Mouse (Mus musculus) CD4-positive, CD25-positive, alpha-beta regulatory T cell, adult 2 months (primary cell): ENCODE results near the gene Hip1r.
A peak's percentile ranks its signal among the peaks of the same experiment; 100 is the strongest.

ENCODE experiments used
- DNase-seq: peaks from one replicate; pipeline ENCODE4 v3.0.0-alpha.2; 2012; ENCODE audit warnings: low read depth, low spot score

Hip1r gene

GRCm38 (mm10) chr5:124016291-124016821 lies 42.9 kb downstream of the Hip1r start:
- DNase-seq: no peak

- DNase-seq: no peak
Measured at GRCm38 (mm10) chr5:124017941-124018340, 44.5 kb downstream of the Hip1r start.

GRCm38 (mm10) chr5:124018651-124019050 lies 45.2 kb downstream of the Hip1r start:
- no peak for DNase-seq

GRCm38 (mm10) chr5:124019348-124020216 lies 46.2 kb downstream of the Hip1r start:
- DNase-seq: peak; percentile 70

DNA sequence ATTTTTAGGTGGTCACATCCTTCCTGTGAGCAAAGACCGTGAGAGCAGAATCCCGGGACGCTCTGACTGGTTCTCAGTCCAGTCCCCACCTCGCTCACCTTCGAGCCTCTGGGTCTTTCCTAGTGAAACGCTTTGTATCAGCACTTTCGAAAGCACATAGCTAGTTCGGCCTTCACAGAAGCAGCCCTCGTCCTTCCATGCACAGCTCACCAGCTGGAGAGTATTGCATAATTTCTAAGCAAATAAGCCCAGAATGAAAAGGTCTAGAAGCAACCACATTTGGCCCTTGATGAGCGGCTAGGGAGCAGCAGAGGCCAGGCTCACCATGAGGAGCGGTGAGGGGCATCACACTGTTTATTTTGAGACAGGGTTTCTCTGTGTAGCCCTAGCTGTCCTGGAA lies 47.7 kb downstream of the Hip1r start:
- DNase-seq: no peak

DNA sequence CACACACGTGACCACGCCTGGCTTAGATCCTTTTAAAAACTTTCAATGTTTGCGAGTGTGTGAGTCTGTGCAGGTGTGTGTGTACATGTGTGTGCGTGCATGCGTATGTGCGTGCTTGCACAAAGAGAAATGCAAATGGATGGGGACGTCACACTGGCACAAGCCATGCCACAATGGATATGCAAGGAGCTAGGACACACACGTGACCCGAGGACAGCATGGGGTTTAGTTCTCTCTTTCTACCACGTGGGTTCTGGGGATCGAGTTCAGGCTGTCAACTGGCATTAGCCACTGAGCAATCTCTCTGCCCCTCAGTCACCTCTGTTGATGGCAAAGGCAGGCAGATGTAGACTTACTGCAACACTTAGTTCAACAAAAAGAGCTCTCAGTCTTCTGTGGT lies 48.3 kb downstream of the Hip1r start:
- peak; percentile 35 for DNase-seq

DNA sequence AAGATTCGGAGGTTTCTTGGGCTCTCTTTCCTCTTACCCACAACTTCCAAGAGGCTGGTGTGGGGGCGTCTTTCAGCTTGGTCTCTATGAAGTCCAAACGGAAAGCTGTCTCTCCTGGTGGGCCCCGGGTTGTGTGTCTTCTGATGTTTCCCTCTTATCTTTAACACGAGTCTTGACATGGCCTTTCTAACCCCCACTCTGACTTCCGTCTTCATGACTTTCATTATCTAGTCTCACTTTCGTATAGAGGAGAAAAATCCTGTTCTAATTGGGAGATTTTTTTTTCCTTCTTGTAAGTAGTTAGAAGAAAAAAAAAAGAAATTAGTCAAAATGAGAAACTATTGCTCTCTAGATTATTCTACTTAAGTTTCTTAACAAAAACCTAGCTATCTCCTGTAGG lies 48.9 kb downstream of the Hip1r start:
- DNase-seq: peak; percentile 70

DNA sequence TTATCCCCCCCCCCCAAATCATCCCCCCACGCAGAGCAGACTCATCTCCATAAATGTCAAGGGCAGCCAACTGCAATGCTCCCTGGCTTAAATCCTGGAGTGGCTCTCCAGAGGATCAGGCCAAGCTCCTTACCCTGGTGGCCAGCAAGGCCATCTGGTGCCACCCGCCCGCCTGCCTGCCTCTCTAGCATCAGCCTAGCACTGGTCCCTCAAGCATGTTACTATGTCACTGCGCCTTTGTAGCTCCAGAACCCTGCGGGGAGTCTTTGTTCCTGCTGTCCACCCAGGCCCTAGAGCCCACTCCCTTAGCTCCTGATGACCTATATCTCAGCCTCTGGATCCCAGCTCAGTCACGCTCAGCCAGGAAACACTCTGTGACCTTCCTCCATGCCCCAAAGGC lies 51.2 kb downstream of the Hip1r start:
- no peak for DNase-seq

GRCm38 (mm10) chr5:124025146-124025545 lies 51.7 kb downstream of the Hip1r start:
- DNase-seq: no peak

- no peak for DNase-seq
Measured at GRCm38 (mm10) chr5:124025587-124026441, 52.4 kb downstream of the Hip1r start.

DNA sequence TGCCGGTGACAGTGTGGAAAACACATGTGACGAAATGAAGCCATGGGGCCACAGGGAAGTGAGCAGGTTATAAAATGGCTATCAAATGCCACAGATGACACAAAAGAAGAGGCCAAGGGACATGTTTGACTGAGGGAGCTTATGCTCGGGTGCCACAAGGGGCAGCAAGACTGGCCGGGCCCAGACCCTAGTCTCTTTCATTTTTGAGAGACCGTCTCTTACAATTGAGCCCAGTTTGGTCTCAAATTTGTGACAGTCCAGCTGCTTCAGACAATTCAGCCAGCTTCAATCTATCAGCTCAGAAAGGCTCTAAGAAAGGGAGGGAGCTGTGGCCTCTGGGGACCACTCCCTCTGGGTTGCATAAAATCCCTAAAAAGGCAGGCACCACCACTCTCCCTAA lies 53.1 kb downstream of the Hip1r start:
- DNase-seq: no peak

DNA sequence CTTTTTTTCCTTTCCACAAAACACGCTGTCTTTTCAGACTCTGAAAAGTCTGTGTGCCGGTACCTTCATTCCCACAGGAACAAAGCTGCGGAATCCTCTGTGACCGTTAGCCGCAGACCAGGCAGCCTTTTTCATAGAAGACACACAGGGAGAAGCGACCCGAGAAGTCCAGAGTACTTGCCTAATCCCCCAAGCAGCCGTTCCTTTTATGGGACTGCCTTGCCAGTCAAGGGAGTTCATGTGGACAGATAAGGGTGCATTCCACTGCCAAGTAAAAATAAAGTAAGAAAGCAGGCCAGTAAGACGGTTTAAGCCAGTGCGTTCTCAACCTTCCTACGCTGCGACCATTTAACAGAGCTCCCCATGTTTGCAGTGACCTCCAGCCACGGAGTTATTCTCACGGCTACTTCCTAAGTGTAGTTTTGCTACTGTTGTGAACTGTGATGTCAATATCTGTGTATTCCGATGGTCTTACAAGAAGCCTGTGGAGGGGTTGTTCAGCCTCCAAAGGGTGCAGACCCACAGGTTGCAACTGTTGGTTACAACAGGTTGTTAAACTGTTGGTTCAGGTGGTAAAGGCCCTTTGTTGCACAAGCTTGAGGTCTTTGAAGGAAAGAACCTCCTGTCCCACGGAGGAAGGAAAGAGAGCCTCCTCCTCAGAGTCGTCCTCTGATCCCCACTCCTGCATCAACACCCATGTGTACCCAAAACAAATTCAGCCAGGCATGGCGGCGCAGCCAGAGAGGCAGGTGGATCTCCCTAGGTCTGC lies 54.5 kb downstream of the Hip1r start:
- DNase-seq: no peak

DNA sequence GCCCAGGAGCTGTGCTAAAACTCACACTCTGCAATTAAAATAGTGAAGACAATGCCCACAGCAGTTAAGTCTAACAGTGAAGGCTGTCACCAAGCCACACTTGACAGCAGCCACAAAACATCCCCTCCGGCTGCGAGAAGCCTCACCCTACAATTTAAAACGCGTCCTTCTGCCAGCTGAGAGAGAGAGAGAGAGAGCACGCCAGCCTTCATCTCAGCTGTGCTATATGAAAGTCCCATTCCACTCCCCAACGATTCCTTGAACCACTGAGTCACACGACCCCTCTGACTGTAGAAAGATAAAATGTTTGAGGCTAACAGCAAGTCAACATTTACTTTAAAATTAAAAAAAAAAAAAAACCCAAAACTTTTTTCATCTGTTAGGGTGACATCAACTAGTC lies 55.3 kb downstream of the Hip1r start:
- DNase-seq: peak; percentile 62

GRCm38 (mm10) chr5:124029220-124030035 lies 56.0 kb downstream of the Hip1r start:
- DNase-seq: peak; percentile 46

GRCm38 (mm10) chr5:124030386-124031067 lies 57.1 kb downstream of the Hip1r start:
- DNase-seq: peak; percentile 58

- DNase-seq: peak; percentile 55
Measured at GRCm38 (mm10) chr5:124031068-124031955, 57.9 kb downstream of the Hip1r start.

GRCm38 (mm10) chr5:124032001-124032508 lies 58.6 kb downstream of the Hip1r start, which contains the start of gene Vps37b:
Gene Vps37b (minus strand): TSS chr5:124032270.
- peak; percentile 98 for DNase-seq

DNA sequence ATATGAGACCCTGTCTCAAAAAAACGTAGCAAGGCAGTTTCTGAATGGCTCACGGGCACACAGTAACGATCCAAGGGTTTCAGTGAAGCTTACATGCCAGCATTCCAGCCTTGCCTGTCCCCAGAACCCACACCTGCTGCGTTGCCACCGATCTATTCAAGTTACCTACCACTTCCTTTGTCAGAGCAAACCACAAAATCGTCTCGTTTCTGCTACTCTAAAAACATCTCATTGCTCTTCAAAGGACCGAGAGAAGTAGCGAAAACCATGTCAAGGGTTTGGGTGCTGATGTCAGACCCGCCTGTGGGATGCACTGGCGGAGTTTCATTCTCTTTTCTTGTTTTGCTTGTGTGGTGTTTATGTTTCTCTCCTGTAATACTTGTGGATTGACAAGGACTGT lies 61.0 kb downstream of the Hip1r start:
- peak; percentile 92 for DNase-seq

DNA sequence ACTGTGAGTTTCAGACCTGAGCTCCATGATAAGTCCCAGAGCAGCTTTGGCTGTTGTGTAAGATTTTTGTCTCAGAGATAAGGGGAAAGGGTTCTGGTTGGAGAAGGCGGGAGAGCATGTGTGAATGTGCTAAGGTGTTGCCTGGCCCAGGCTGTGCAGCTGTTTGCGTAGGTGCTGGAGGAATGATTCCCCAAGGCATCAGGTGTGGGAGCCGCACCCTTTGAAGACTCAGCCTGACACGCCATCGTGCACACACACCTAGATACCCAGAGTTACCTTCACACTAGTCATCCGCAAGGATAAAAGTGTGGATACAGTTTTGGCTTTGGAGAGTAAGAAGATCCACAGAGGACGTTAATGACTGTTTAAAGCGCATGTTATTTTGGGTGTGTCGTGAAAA lies 62.0 kb downstream of the Hip1r start:
- DNase-seq: no peak
